Mouse (Mus musculus) bone marrow, adult 2 months (tissue): ENCODE data around the gene Alcam. TPM values are rescaled to one million over a fixed set of nuclear protein-coding genes. Genes with fewer than 3 reads are reported as not detected.

Experiments
- H3K27ac ChIP-seq: fragments of 200-500 bp; 2 replicates; pipeline ENCODE4 v1.5.1; 2012; ENCODE audit warnings: low read depth, mild to moderate bottlenecking, control low read depth, inconsistent platforms, low read length; ENCODE audit not compliant: control insufficient read depth, poor library complexity, insufficient read depth
- H3K4me1 ChIP-seq: fragments of 200-500 bp; 2 replicates; pipeline ENCODE4 v1.6.1; 2011; ENCODE audit warnings: low read length; ENCODE audit not compliant: control insufficient read depth, insufficient read depth
- H3K4me3 ChIP-seq: fragments of 200-500 bp; replicated peaks from 2 replicates; pipeline ENCODE3; 2011; ENCODE audit warnings: mild to moderate bottlenecking, low read depth, low read length, control low read depth; ENCODE audit not compliant: control insufficient read depth
- CTCF ChIP-seq: fragments of 200-500 bp; IDR thresholded peaks from 2 replicates; pipeline ENCODE4 v1.5.1; 2011; ENCODE audit warnings: low read length, control low read depth; ENCODE audit not compliant: control insufficient read depth, insufficient read depth
- POLR2A ChIP-seq: fragments of 200-500 bp; IDR thresholded peaks from 2 replicates; pipeline ENCODE4 v1.6.1; 2011; ENCODE audit warnings: low read depth, mild to moderate bottlenecking, control low read depth, low read length, borderline replicate concordance; ENCODE audit not compliant: control insufficient read depth
- WGBS: fragments of 180-500 bp; shearing (Covaris S2); methylation state at CpG from one replicate; pipeline ENCODE4 v1.1.7; 2018; 5-methylcytosine and 5-hydroxymethylcytosine counted together
- polyA plus RNA-seq: library from polyadenylated mRNA; stranded (reverse); fragments of >200 nt; gene quantifications from 2 replicates; pipeline ENCODE4 v1.2.4, GENCODE M21; 2011; ENCODE audit warnings: low replicate concordance; ENCODE audit not compliant: missing spikeins, insufficient read depth, insufficient read length

Gene Alcam
- 1.6 and 4.0 TPM in 2 replicates for polyA plus RNA-seq

DNA sequence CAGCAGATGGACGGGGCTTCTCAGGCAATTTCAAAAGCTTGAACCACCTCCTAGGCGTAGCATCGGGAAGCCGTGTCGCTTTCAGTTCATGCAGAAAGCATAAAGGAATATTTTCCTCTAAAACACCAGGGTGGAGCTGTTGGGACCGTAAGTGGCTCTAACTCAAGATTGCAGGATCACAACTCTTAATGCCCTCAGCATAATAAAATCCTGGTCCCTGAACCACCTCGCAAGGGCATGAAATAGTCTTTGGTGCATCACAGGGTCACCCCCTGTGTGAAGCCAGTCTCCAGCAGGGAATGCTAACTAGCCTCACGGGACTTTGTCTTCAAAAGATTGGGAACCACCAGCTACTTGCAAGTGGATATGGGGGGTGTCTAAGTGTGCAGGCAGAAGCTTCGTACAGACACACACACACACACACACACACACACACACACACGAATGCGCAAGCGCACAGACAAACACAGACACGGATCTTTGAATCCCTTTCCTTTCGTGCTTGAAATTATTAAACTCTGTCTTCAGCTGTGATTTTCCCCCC is at the start of gene Alcam:
Alcam (minus strand) TSS at position 104 of the 544 bp plus-strand sequence.
- peak within 1 kb of the TSS; percentile 44 for H3K27ac ChIP-seq
- 2% methylated on average over 14 of the region's 14 CpGs for WGBS
- no peak for TF ChIP-seq POLR2A
- H3K4me1 ChIP-seq = no peaks in the 10 kb centered on the region
- H3K4me3 ChIP-seq = peak within 1 kb of the TSS; percentile 86

DNA sequence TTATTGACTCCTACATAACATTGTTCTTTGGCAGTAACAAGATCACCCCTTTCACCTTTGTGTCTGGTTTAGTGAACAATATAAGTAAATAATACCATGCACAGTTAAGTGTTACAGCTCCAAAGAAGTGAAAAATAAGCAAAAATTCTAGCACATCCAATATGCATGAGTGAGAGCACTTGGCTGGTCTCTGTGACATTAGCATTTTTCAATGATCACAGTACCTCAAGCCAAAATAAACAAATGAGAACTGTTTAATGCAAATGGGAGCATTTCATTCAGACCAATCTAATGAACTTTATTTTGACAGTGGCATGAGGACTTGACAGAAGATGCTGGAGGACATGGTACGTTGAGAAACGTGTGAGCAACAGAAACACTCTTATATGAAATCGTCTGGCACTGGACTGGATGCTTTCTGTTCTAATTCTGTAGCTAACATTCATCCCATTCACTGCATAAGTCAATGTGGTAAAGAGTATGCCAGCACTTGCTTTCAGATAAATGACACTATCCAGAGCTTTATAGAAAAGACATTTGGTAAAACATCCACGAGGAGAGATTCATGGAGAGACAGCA is 45.0 kb upstream of the Alcam start:
- 77% methylated on average over 4 of the region's 4 CpGs for WGBS
- H3K4me1 ChIP-seq = no peaks in the 10 kb centered on the region
- H3K27ac ChIP-seq = no peak overlapping the region
- H3K4me3 ChIP-seq = no peak overlapping the region
- TF ChIP-seq CTCF = no peak
- no peak for TF ChIP-seq POLR2A

DNA sequence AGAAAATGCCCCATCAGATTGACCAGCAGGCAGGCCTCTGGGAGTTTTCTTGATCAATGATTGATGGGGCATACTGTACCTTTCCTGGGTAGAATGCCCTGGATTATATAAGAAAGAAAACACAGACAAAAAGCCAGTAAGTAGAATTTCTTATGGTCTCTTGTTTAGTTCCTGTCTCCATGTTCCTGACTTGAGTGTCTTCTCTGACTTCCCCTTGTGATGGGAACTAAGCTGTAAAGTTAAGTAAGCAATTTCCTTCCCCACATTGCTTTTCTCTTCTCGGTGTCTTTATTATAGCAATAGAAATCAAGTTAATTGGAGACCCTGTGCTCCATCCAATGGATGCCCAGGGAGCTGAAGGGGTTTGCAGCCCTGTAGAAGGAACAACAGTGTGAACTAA is 36.7 kb upstream of the Alcam start:
- Histone ChIP-seq H3K27ac (no peak overlapping the region), H3K4me1 (no peaks in the 10 kb centered on the region), H3K4me3 (no peak overlapping the region)
- TF ChIP-seq CTCF (no peak), POLR2A (no peak)
- WGBS = 10% methylated on average over 1 of the region's 1 CpGs

DNA sequence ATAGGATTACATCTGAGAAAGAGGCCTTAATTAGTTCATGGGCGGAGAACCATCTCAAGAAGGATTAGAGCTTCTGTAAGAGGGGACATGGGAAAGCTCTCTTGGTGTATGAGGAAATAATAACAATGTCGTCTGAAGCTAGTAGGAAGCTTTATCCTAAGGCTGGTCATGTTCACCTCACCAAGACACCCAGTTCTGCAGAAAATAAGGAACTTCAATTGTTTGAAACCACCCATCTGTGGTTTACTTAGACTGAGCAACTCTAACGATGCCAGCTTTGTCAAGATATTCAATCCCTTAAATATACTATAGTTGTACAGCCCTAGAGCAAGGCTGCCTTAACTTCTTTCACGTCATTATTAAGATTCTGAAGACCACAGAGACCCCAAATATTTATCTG is 20.4 kb upstream of the Alcam start:
- WGBS = 12% methylated on average over 4 of the region's 4 CpGs
- no peak overlapping the region for H3K4me3 ChIP-seq
- H3K27ac ChIP-seq = no peak overlapping the region
- H3K4me1 ChIP-seq = peaks cover 1% of the 10 kb centered on the region; the same call in 1 of the 2 replicates
- TF ChIP-seq CTCF = no peak
- no peak for TF ChIP-seq POLR2A

DNA sequence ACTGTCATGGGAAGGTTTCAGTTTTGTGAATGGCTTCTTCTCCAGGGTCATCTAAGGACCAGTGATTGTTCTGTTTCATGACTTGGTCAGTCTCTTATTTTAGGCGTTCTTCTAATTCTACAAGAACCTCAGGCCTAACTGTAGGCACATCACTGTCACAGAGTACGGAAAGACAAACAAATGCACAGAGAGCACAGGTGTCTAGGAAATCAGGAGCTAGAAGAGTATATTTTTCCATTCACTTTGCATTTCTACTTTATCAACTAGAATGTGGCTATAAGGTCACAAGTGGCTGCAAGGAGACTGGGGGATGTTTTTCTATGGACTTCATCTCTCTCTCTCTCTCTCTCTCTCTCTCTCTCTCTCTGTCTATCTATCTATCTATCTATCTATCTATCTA is 19.2 kb upstream of the Alcam start:
- WGBS = 94% methylated on average over 2 of the region's 2 CpGs
- no peak overlapping the region for H3K27ac ChIP-seq
- peaks cover 1% of the 10 kb centered on the region; the same call in 1 of the 2 replicates for H3K4me1 ChIP-seq
- H3K4me3 ChIP-seq = no peak overlapping the region
- TF ChIP-seq POLR2A (no peak), CTCF (no peak)

DNA sequence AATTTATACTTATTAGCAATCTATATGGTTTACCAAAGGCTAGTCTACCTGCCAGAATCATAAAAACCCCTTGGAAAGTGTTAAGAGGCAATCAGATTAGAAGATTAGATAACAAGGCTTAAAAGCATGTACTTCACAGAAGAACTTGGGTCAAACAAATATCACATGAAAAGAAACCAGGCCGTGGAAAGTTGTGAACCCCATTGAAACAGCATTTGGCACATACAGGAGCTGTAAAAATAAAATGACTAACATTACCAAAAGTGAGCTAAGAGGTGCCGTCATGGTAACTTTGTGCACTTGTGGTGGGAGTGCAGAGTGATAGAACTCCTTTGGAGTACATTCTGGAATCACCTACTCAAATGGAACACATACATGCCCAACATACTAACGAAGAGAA is 18.8 kb upstream of the Alcam start:
- TF ChIP-seq POLR2A = no peak
- TF ChIP-seq CTCF = no peak
- 80% methylated on average over 3 of the region's 3 CpGs for WGBS
- Histone ChIP-seq H3K4me1 (peaks cover 1% of the 10 kb centered on the region; the same call in 1 of the 2 replicates), H3K27ac (no peak overlapping the region), H3K4me3 (no peak overlapping the region)

DNA sequence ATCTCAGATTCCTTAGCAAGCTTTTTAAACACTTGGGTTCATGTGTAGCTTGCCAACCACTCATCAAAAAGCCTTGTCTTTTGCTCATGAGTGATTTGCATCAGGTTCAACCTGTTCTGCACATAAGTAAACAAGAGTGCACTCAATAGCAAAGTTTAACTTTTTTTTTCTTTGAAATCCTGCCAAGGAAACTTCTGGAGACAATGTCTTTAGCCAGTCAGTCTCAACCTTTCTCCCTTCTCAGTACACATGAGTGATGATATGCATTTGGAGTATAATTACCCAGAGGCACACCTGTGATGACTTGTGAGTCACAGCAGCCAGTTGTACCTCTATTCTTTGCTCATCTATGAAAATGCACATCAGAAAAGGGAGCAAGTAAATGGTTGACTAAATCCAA is 18.2 kb upstream of the Alcam start:
- TF ChIP-seq CTCF = no peak
- TF ChIP-seq POLR2A = no peak
- Histone ChIP-seq H3K27ac (no peak overlapping the region), H3K4me3 (no peak overlapping the region), H3K4me1 (peaks cover 1% of the 10 kb centered on the region; the same call in 1 of the 2 replicates)

DNA sequence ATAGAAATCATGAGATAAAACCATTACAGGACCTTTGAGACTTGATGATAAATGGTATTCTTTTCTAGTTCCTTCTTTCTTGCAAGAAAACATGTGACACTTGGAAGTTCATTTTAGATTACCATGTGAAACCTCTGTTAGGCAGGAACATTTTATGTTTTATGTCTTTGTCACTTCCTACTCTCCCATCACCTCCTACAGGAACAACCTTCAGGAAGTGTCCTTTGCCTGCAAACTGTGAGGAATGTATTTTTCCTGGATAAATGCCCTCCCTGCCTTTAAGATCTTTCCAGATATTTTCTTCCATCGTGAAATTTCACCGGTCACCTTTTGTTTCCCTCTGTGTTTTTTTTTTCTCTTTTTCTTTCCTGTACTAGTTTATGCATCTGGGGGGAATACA is 17.0 kb upstream of the Alcam start:
- no peak overlapping the region for H3K4me3 ChIP-seq
- 75% methylated on average over 2 of the region's 2 CpGs for WGBS
- H3K27ac ChIP-seq = no peak overlapping the region
- H3K4me1 ChIP-seq = peaks cover 1% of the 10 kb centered on the region; the same call in 1 of the 2 replicates
- TF ChIP-seq POLR2A (no peak), CTCF (no peak)

DNA sequence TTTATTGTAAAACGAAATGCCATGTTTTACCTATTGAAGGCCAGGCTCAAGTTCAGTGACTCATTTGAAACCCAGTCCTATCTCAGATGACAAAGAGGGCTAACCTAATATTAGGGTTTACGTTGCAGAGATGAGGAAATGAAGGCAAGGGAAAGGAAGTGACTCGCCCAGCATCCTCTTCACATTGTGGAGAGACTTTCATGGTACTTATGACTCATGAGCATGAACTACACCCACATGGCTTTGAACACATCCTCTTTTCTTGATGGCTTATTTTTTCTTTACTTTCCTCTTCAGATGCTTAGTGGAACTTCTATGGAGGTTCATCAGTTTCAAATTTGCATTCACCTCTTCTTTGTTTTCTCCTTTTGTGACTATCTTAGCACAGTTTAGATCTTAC is 16.4 kb upstream of the Alcam start:
- TF ChIP-seq POLR2A (no peak), CTCF (no peak)
- H3K4me1 ChIP-seq = peaks cover 1% of the 10 kb centered on the region; the same call in 1 of the 2 replicates
- WGBS = 30% methylated on average over 3 of the region's 3 CpGs
- H3K27ac ChIP-seq = no peak overlapping the region
- no peak overlapping the region for H3K4me3 ChIP-seq
